Mouse (Mus musculus) megakaryocyte, embryonic 14.5 days (primary cell): ENCODE data around the gene Hoxd10.

Source experiments
- FLI1 ChIP-seq: IDR thresholded peaks from 2 replicates; pipeline ENCODE4 v1.6.1; 2012; ENCODE audit warnings: low read length, inconsistent platforms, mixed read lengths
- GATA1 ChIP-seq: IDR thresholded peaks from 3 replicates; pipeline ENCODE4 v1.6.1; 2012; ENCODE audit warnings: mixed read lengths, low read length, inconsistent platforms, borderline replicate concordance

DNA sequence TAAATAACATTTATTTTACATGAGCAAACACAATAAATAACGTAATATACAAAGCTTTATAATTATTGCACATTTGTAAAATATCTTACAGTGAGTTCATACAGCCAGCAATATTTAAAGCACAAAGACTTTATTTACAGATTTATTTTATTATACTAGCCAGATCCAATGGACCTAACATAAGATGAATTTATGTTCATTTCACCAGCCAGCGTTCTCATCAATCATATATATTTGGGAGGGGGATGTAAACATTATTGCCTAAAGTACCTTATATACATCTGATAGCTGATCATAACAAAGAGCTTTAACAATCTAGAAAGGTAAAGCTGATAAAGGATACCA is 38.8 kb upstream of the Hoxd10 start:
- TF ChIP-seq FLI1 (no peak), GATA1 (no peak)
